Mouse (Mus musculus) bone marrow, adult 2 months (tissue): ENCODE measurements around the gene Mtcl1. TPM values are rescaled to one million over a fixed set of nuclear protein-coding genes. Genes with fewer than 3 reads are reported as not detected.

Experiments
- H3K27ac ChIP-seq: fragments of 200-500 bp; 2 replicates; pipeline ENCODE4 v1.5.1; 2012; ENCODE audit warnings: low read depth, mild to moderate bottlenecking, control low read depth, inconsistent platforms, low read length; ENCODE audit not compliant: control insufficient read depth, poor library complexity, insufficient read depth
- H3K4me1 ChIP-seq: fragments of 200-500 bp; 2 replicates; pipeline ENCODE4 v1.6.1; 2011; ENCODE audit warnings: low read length; ENCODE audit not compliant: control insufficient read depth, insufficient read depth
- H3K4me3 ChIP-seq: fragments of 200-500 bp; replicated peaks from 2 replicates; pipeline ENCODE3; 2011; ENCODE audit warnings: mild to moderate bottlenecking, low read depth, low read length, control low read depth; ENCODE audit not compliant: control insufficient read depth
- CTCF ChIP-seq: fragments of 200-500 bp; IDR thresholded peaks from 2 replicates; pipeline ENCODE4 v1.5.1; 2011; ENCODE audit warnings: low read length, control low read depth; ENCODE audit not compliant: control insufficient read depth, insufficient read depth
- POLR2A ChIP-seq: fragments of 200-500 bp; IDR thresholded peaks from 2 replicates; pipeline ENCODE4 v1.6.1; 2011; ENCODE audit warnings: low read depth, mild to moderate bottlenecking, control low read depth, low read length, borderline replicate concordance; ENCODE audit not compliant: control insufficient read depth
- WGBS: fragments of 180-500 bp; shearing (Covaris S2); methylation state at CpG from one replicate; pipeline ENCODE4 v1.1.7; 2018; 5-methylcytosine and 5-hydroxymethylcytosine counted together
- polyA plus RNA-seq: library from polyadenylated mRNA; stranded (reverse); fragments of >200 nt; gene quantifications from 2 replicates; pipeline ENCODE4 v1.2.4, GENCODE M21; 2011; ENCODE audit warnings: low replicate concordance; ENCODE audit not compliant: missing spikeins, insufficient read depth, insufficient read length

Gene Mtcl1
- polyA plus RNA-seq, 1 experiment = 4.2 TPM

DNA sequence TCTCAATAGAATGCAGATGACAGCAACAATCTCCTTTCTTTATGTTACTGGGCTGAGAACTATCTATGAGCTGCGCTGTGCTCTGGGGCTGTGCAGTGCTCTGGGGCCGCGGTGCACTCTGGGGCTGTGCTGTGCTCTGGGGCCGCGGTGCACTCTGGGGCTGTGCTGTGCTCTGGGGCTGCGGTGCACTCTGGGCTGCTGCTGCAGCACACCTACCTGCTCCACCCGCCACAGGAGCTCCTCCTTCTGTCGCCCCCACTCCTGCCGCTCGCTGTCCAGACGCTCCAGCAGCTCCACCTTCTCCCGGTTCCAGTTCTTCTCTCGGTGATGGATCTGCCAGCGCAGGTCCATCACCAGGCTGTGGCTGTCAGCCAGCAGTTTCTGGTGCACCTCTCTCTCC, 95.6 kb downstream of the Mtcl1 start:
- Histone ChIP-seq H3K27ac (no peak overlapping the region), H3K4me3 (no peak overlapping the region), H3K4me1 (no peaks in the 10 kb centered on the region)
- TF ChIP-seq POLR2A (no peak), CTCF (no peak)
- WGBS = 86% methylated on average over 14 of the region's 14 CpGs

- H3K27ac ChIP-seq = no peak overlapping the region
- TF ChIP-seq POLR2A (no peak), CTCF (no peak)
- H3K4me1 ChIP-seq = no peaks in the 10 kb centered on the region
- 30% methylated on average over 20 of the region's 20 CpGs for WGBS
- H3K4me3 ChIP-seq = no peak overlapping the region
These were observed 96.5 kb downstream of the Mtcl1 start for GRCm38 (mm10) chr17:66352847-66353643.

- Histone ChIP-seq H3K27ac (no peak overlapping the region), H3K4me1 (no peaks in the 10 kb centered on the region), H3K4me3 (no peak overlapping the region)
- TF ChIP-seq POLR2A (no peak), CTCF (no peak)
- 74% methylated on average over 6 of the region's 6 CpGs for WGBS
These were observed 97.3 kb downstream of the Mtcl1 start for GRCm38 (mm10) chr17:66352219-66352618.

GRCm38 (mm10) chr17:66350689-66351088, 98.9 kb downstream of the Mtcl1 start:
- 85% methylated on average over 11 of the region's 11 CpGs for WGBS
- TF ChIP-seq CTCF (no peak), POLR2A (no peak)
- no peak overlapping the region for H3K27ac ChIP-seq
- H3K4me1 ChIP-seq = no peaks in the 10 kb centered on the region
- H3K4me3 ChIP-seq = no peak overlapping the region

GRCm38 (mm10) chr17:66350127-66350526, 99.4 kb downstream of the Mtcl1 start:
- H3K27ac ChIP-seq = no peak overlapping the region
- TF ChIP-seq POLR2A (no peak), CTCF (no peak)
- 84% methylated on average over 15 of the region's 15 CpGs for WGBS
- no peak overlapping the region for H3K4me3 ChIP-seq
- no peaks in the 10 kb centered on the region for H3K4me1 ChIP-seq

- H3K4me1 ChIP-seq = no peaks in the 10 kb centered on the region
- H3K4me3 ChIP-seq = no peak overlapping the region
- WGBS = 85% methylated on average over 11 of the region's 11 CpGs
- TF ChIP-seq CTCF (no peak), POLR2A (no peak)
- no peak overlapping the region for H3K27ac ChIP-seq
These were observed 103.2 kb downstream of the Mtcl1 start for GRCm38 (mm10) chr17:66346378-66346777.

- TF ChIP-seq CTCF = no peak
- no peak for TF ChIP-seq POLR2A
- WGBS = 86% methylated on average over 15 of the region's 15 CpGs
- no peaks in the 10 kb centered on the region for H3K4me1 ChIP-seq
- no peak overlapping the region for H3K4me3 ChIP-seq
- H3K27ac ChIP-seq = no peak overlapping the region
These were observed 103.9 kb downstream of the Mtcl1 start for GRCm38 (mm10) chr17:66345680-66346079.

- TF ChIP-seq CTCF = no peak
- TF ChIP-seq POLR2A = no peak
- H3K4me3 ChIP-seq = no peak overlapping the region
- 89% methylated on average over 18 of the region's 18 CpGs for WGBS
- no peak overlapping the region for H3K27ac ChIP-seq
- H3K4me1 ChIP-seq = no peaks in the 10 kb centered on the region
These were observed 106.6 kb downstream of the Mtcl1 start for GRCm38 (mm10) chr17:66342932-66343331.
